8 mouse cellular contexts compared by ENCODE assay signal in the genomic region with DNA sequence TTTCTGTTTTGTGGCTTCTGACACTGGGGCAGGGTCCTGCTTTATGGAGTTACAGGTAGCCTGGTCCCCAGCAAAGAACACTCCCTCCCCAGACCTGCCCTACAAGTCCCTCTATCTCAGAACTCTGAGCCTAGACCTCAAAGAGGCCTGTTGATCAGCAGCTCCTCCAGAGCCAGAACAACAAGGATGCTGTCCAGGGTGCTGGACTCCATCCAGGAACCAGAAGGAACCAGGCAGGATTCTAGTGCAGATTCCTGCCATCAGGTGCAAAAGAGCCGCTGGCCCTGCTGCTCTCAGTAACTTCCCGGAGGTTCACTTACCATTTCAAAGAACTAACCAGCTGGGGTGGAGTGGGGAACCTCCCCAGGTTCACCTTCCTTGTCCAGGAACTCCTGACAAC.
DNase-seq lines count a peak whose midpoint lies in the region; ATAC-seq and TF ChIP-seq lines count a peak whose summit lies in the region.
"Had no signal": no experiment of that assay in that cellular context is flagged by ENCODE, and none has a peak within 500 bp of the region (broad histone marks: within the 10 kb centered on the region; RNA-seq: fewer than 3 reads in every experiment).

No protein-coding gene starts in this region.

- TF ChIP-seq CTCF in kidney, adult 2 months (conservative IDR thresholded peaks at IDR 0.05; ENCODE audit: insufficient read depth, insufficient read length, low read depth, low read length): no peak

- 0 out of 2 replicates have a peak, but pooled peaks have one; percentile 45 for ATAC-seq in megakaryocyte-erythroid progenitor cell, adult 5-6 weeks (replicated peaks; ENCODE audit: low FRiP score, low TSS enrichment, poor library complexity, severe bottlenecking)
- ATAC-seq in forebrain, embryonic 13.5 days: no peak
- no peak for ATAC-seq in neural tube, embryonic 15.5 days (ENCODE audit: low FRiP score)
- ATAC-seq: hindbrain, embryonic 16.5 days had no signal

- H3K4me3 ChIP-seq in kidney, adult 2 months (ENCODE audit: insufficient read depth, low read depth, low read length): no peak overlapping the region
- H3K4me3 ChIP-seq in forebrain, embryonic 13.5 days: no peak overlapping the region
- H3K4me3 ChIP-seq in neural tube, embryonic 15.5 days (replicated peaks): no peak overlapping the region

- WGBS in kidney, adult 2 months: 31% methylated on average over 2 of the region's 2 CpGs
- 31% methylated on average over 2 of the region's 2 CpGs for WGBS in forebrain, embryonic 13.5 days
- 26% methylated on average over 2 of the region's 2 CpGs for WGBS in neural tube, embryonic 15.5 days

- DNase-seq in kidney, adult 2 months: peak; percentile 25
- DNase-seq in kidney, adult 9 months: no peak
- DNase-seq in MN1 (ENCODE audit: low spot score): peak; percentile 47
- DNase-seq in cerebellum, adult 8-10 months: peak; percentile 59

- H3K4me2 ChIP-seq in forebrain, embryonic 13.5 days: no peak overlapping the region
- H3K4me2 ChIP-seq in neural tube, embryonic 15.5 days: no peak overlapping the region

- no peaks in the 10 kb centered on the region for H3K4me1 ChIP-seq in kidney, adult 2 months (ENCODE audit: control insufficient read depth, insufficient read depth, low read length)
- H3K4me1 ChIP-seq in forebrain, embryonic 13.5 days: peaks cover 10% of the 10 kb centered on the region; the same call in 1 of the 2 replicates
- peaks cover 31% of the 10 kb centered on the region for H3K4me1 ChIP-seq in neural tube, embryonic 15.5 days

- H3K9ac ChIP-seq in forebrain, embryonic 13.5 days: no peak overlapping the region
- H3K9ac ChIP-seq in neural tube, embryonic 15.5 days (replicated peaks): no peak overlapping the region

- H3K36me3 ChIP-seq in kidney, adult 2 months (ENCODE audit: control insufficient read depth, insufficient read depth, low read length): no peaks in the 10 kb centered on the region
- no peaks in the 10 kb centered on the region for H3K36me3 ChIP-seq in forebrain, embryonic 13.5 days (ENCODE audit: poor library complexity, severe bottlenecking)
- H3K36me3 ChIP-seq in neural tube, embryonic 15.5 days: no peaks in the 10 kb centered on the region

- H3K27me3 ChIP-seq in kidney, adult 2 months (replicated peaks; ENCODE audit: control insufficient read depth, insufficient read depth, low read length): no peaks in the 10 kb centered on the region
- no peaks in the 10 kb centered on the region for H3K27me3 ChIP-seq in forebrain, embryonic 13.5 days
- H3K27me3 ChIP-seq in neural tube, embryonic 15.5 days (replicated peaks): no peaks in the 10 kb centered on the region

- H3K9me3 ChIP-seq in forebrain, embryonic 13.5 days (replicated peaks): no peaks in the 10 kb centered on the region
- H3K9me3 ChIP-seq in neural tube, embryonic 15.5 days (replicated peaks): no peaks in the 10 kb centered on the region

- H3K27ac ChIP-seq in kidney, adult 2 months (ENCODE audit: insufficient read depth, low read depth, low read length): no peak overlapping the region
- no peak overlapping the region for H3K27ac ChIP-seq in forebrain, embryonic 13.5 days
- H3K27ac ChIP-seq in neural tube, embryonic 15.5 days (replicated peaks): no peak overlapping the region

- TF ChIP-seq POLR2A in kidney, adult 2 months (IDR thresholded peaks at IDR 0.05; ENCODE audit: low read depth, low read length): no peak
